ENCODE assay signal across 30 mouse cellular contexts in genomic region chr10:40805221-40805620, GRCm38 (mm10).
DNase-seq lines count a peak whose midpoint lies in the region; ATAC-seq lines count a peak whose summit lies in the region.
"Had no signal": no experiment of that assay in that cellular context is flagged by ENCODE, and none has a peak within 500 bp of the region (broad histone marks: within the 10 kb centered on the region; RNA-seq: fewer than 3 reads in every experiment).

No protein-coding gene starts in this region.

- H3K27me3 ChIP-seq in heart, embryonic 12.5 days (replicated peaks) = no peaks in the 10 kb centered on the region
- H3K27me3 ChIP-seq: CH12.LX; forebrain, embryonic 12.5 days; heart, embryonic 13.5 days; hindbrain, embryonic 12.5 days; hindbrain, embryonic 15.5 days had no signal

- ATAC-seq in heart, embryonic 12.5 days (ENCODE audit: insufficient number of reproducible peaks, low FRiP score) = no peak
- ATAC-seq: forebrain, embryonic 16.5 days; intestine, postnatal 0 days had no signal

- no peak overlapping the region for H3K4me3 ChIP-seq in heart, embryonic 12.5 days
- H3K4me3 ChIP-seq: embryonic facial prominence, embryonic 10.5 days; embryonic facial prominence, embryonic 13.5 days; erythroblast, embryonic 14.5 days; forebrain, embryonic 12.5 days; gastrocnemius, adult 2 months; heart, embryonic 13.5 days; hindbrain, embryonic 12.5 days; hindbrain, embryonic 15.5 days had no signal

- DNase-seq in adrenal gland, adult 2 months = peak; percentile 46
- DNase-seq in adrenal gland, adult 18-20 months (ENCODE audit: low spot score in 2 of 2) = no peak
- DNase-seq in heart, adult 11 months = peak; percentile 44
- DNase-seq in adipocyte (ENCODE audit: low spot score) = peak; percentile 35
- peak; percentile 10 to 20 for DNase-seq in adrenal gland, postnatal 36 days
- DNase-seq in ovary, postnatal 10 days (ENCODE audit: low spot score) = no peak
- DNase-seq: B cell, adult 2 months; cerebellum, adult 11-12 months; cerebellum, adult 8-10 months; cerebellum, postnatal 10 days; cerebellum, postnatal 36 days; embryo, embryonic 11 days; gastrocnemius, adult 2 months; gastrocnemius, postnatal 14 days; heart, adult 18-20 months; heart, postnatal 14 days; heart, postnatal 4 days; kidney, adult 2 months had no signal

- 67% methylated on average over 1 of the region's 1 CpGs for WGBS in heart, embryonic 12.5 days

- no peaks in the 10 kb centered on the region for H3K9me3 ChIP-seq in heart, embryonic 12.5 days (replicated peaks)
- H3K9me3 ChIP-seq: embryonic facial prominence, embryonic 13.5 days; forebrain, embryonic 12.5 days; G1E; heart, embryonic 13.5 days; hindbrain, embryonic 12.5 days; hindbrain, embryonic 15.5 days had no signal

- no peaks in the 10 kb centered on the region for H3K36me3 ChIP-seq in heart, embryonic 12.5 days
- H3K36me3 ChIP-seq: embryonic facial prominence, embryonic 10.5 days; embryonic facial prominence, embryonic 13.5 days; forebrain, embryonic 12.5 days; G1E; heart, embryonic 13.5 days; hindbrain, embryonic 12.5 days; hindbrain, embryonic 15.5 days had no signal

- no peak overlapping the region for H3K27ac ChIP-seq in heart, embryonic 12.5 days (ENCODE audit: poor library complexity, severe bottlenecking)
- H3K27ac ChIP-seq: embryonic facial prominence, embryonic 10.5 days; embryonic facial prominence, embryonic 13.5 days; forebrain, embryonic 12.5 days; gastrocnemius, adult 2 months; heart, embryonic 13.5 days; hindbrain, embryonic 12.5 days; hindbrain, embryonic 15.5 days had no signal

- H3K4me1 ChIP-seq in heart, embryonic 12.5 days (replicated peaks) = peaks cover 4% of the 10 kb centered on the region; the same call in 1 of the 2 replicates
- H3K4me1 ChIP-seq: embryonic facial prominence, embryonic 10.5 days; embryonic facial prominence, embryonic 13.5 days; forebrain, embryonic 12.5 days; hindbrain, embryonic 12.5 days; hindbrain, embryonic 15.5 days had no signal

- no peak overlapping the region for H3K9ac ChIP-seq in heart, embryonic 12.5 days
- H3K9ac ChIP-seq: embryonic facial prominence, embryonic 13.5 days; forebrain, embryonic 12.5 days; heart, embryonic 13.5 days; hindbrain, embryonic 12.5 days; hindbrain, embryonic 15.5 days had no signal

- H3K4me2 ChIP-seq in heart, embryonic 12.5 days = no peak overlapping the region
- H3K4me2 ChIP-seq: embryonic facial prominence, embryonic 13.5 days; forebrain, embryonic 12.5 days; heart, embryonic 13.5 days; hindbrain, embryonic 12.5 days; hindbrain, embryonic 15.5 days had no signal

Comparison
In these comparisons a context has a peak if more than half of its experiments do, and no peak if none do; other contexts are left out.
1. DNase-seq: peak in adrenal gland, adult 2 months (single experiment), heart, adult 11 months (single experiment), adipocyte (single experiment) and adrenal gland, postnatal 36 days (2 of 2); none in adrenal gland, adult 18-20 months (0 of 2) and ovary, postnatal 10 days (single experiment).